Mouse (Mus musculus) G1E (cell line): Measurements from ENCODE around the gene Cdk17. TPM values are rescaled to one million over a fixed set of nuclear protein-coding genes. Genes with fewer than 3 reads are reported as not detected.
A peak's percentile ranks its signal among the peaks of the same experiment; 100 is the strongest.
"Not testable (repeated sequence)": the region's sequence is repeated elsewhere in the genome, so short reads cannot be mapped to it uniquely, and the experiment has no call there.

Source experiments
- ATAC-seq: 2 replicates; pipeline ENCODE4 v1.8.0; 2016; ENCODE audit warnings: mild to moderate bottlenecking; ENCODE audit not compliant: insufficient number of reproducible peaks, poor library complexity, low FRiP score, severe bottlenecking; ENCODE audit errors: extremely low read depth
- DNase-seq: peaks from one replicate; pipeline ENCODE4 v3.0.0; 2012; ENCODE audit warnings: low spot score
- H3K27me3 ChIP-seq: 2 replicates; pipeline ENCODE4 v1.6.1; 2012; ENCODE audit warnings: mild to moderate bottlenecking, low read length, inconsistent platforms; ENCODE audit not compliant: insufficient read depth
- H3K36me3 ChIP-seq: replicated peaks from 2 replicates; pipeline ENCODE3; 2012; ENCODE audit warnings: mild to moderate bottlenecking, inconsistent platforms
- H3K4me1 ChIP-seq: 2 replicates; pipeline ENCODE4 v1.6.1; 2012; ENCODE audit warnings: low read depth, low read length, inconsistent platforms, mixed read lengths; ENCODE audit not compliant: insufficient read depth
- H3K4me3 ChIP-seq: 2 replicates; pipeline ENCODE4 v1.5.1; 2012; ENCODE audit warnings: low read depth, mild to moderate bottlenecking, inconsistent platforms, low read length, moderate library complexity, mixed read lengths
- H3K9me3 ChIP-seq: replicated peaks from 2 replicates; pipeline ENCODE4 v1.6.1; 2012; ENCODE audit warnings: inconsistent platforms
- CTCF ChIP-seq: IDR thresholded peaks from 2 replicates; pipeline ENCODE4 v1.5.1; 2012; ENCODE audit warnings: low read depth, low read length, inconsistent platforms, mixed read lengths
- GATA1 ChIP-seq: IDR thresholded peaks from 2 replicates; pipeline ENCODE4 v1.6.1; 2012; ENCODE audit warnings: borderline replicate concordance, low read length, inconsistent platforms, mixed read lengths
- GATA2 ChIP-seq: IDR thresholded peaks from 2 replicates; pipeline ENCODE4 v1.6.1; 2012; ENCODE audit warnings: low read depth, low read length, inconsistent platforms, borderline replicate concordance
- POLR2AphosphoS5 ChIP-seq: IDR thresholded peaks from 2 replicates; pipeline ENCODE4 v1.6.1; 2012; ENCODE audit warnings: low read depth, low read length, inconsistent platforms; ENCODE audit not compliant: insufficient replicate concordance
- TAL1 ChIP-seq: conservative IDR thresholded peaks from 2 replicates; pipeline ENCODE4 v1.6.1; 2012; ENCODE audit warnings: low read depth, low read length, inconsistent platforms, mixed read lengths
- polyA plus RNA-seq: library from polyadenylated mRNA; stranded (reverse); fragments of >175 nt; gene quantifications from 2 replicates; pipeline ENCODE4 v1.2.3, GENCODE M21; 2012
- total RNA-seq, 2 experiments: library from RNA; stranded (forward) in 1 of 2; stranded (reverse) in 1 of 2; fragments of 200-1000 nt in 1 of 2; fragments of >200 nt in 1 of 2; fragmentation: Nextera tagmentation in 1 of 2; gene quantifications; 2 replicates each; pipeline ENCODE4 v1.2.3; 2014 to 2017

Cdk17 gene
- total and polyA plus RNA-seq, 3 experiments: 6.5 to 123 (median 95.6) TPM

DNA sequence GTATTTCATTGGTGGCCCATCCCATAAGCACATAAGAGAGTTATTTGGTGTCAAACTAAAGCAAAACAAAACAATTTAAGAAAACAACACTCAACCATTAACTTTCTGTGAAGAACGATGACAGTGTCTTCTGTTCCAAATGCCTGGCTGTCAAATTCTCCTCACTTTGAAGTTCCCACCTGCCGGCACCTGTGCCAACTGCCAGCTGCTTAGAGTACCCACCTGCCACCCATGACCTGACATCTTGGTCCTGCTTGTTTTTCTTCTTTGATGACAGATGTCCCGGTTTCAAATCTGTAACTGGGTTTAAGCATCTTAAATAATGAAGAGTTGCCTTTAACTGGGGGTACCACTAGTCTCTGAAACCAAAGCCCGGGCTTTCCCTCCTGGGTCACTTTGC lies 14.1 kb upstream of the Cdk17 start:
- no peak for TF ChIP-seq GATA2
- no peak for TF ChIP-seq CTCF
- no peak for TF ChIP-seq TAL1
- DNase-seq (no peak), ATAC-seq (no peak)
- Histone ChIP-seq H3K36me3 (peaks cover 2% of the 10 kb centered on the region), H3K27me3 (no peaks in the 10 kb centered on the region), H3K9me3 (peaks cover 19% of the 10 kb centered on the region), H3K4me3 (no peak overlapping the region), H3K4me1 (peaks cover 26% of the 10 kb centered on the region)

- no peak for ATAC-seq
- no peak for TF ChIP-seq TAL1
- no peak for TF ChIP-seq CTCF
- TF ChIP-seq POLR2AphosphoS5: no peak
- H3K36me3 ChIP-seq: no peaks in the 10 kb centered on the region
- H3K4me3 ChIP-seq: no peak overlapping the region
- H3K4me1 ChIP-seq: peaks cover 21% of the 10 kb centered on the region
- peaks cover 17% of the 10 kb centered on the region for H3K9me3 ChIP-seq
- no peak for DNase-seq
- no peaks in the 10 kb centered on the region for H3K27me3 ChIP-seq
Measured at GRCm38 (mm10) chr10:93147691-93148090, 13.0 kb upstream of the Cdk17 start.

DNA sequence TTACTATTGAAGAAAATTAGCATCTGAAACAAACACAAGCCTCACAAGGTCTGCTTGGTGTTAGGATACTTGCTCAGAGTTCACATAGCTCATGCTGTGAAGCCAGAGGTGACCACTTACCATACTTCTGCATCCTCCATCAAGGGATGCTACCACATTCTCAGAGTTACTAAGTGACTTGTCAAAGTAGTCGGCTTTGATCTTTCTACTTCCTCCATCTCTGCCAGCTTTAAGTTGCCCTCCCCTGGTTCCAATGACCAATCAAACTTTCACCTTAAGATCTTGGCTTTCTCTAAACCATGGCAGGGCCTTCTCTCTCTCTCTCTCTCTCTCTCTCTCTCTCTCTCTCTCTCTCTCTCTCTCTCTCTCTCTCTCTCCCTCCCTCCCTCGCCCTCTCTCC lies 11.1 kb upstream of the Cdk17 start:
- H3K9me3 ChIP-seq: peaks cover 17% of the 10 kb centered on the region
- DNase-seq: no peak
- no peak for ATAC-seq
- no peaks in the 10 kb centered on the region for H3K27me3 ChIP-seq
- H3K36me3 ChIP-seq: no peaks in the 10 kb centered on the region
- TF ChIP-seq CTCF: no peak
- no peak for TF ChIP-seq GATA2
- H3K4me3 ChIP-seq: no peak overlapping the region
- peaks cover 14% of the 10 kb centered on the region for H3K4me1 ChIP-seq

DNA sequence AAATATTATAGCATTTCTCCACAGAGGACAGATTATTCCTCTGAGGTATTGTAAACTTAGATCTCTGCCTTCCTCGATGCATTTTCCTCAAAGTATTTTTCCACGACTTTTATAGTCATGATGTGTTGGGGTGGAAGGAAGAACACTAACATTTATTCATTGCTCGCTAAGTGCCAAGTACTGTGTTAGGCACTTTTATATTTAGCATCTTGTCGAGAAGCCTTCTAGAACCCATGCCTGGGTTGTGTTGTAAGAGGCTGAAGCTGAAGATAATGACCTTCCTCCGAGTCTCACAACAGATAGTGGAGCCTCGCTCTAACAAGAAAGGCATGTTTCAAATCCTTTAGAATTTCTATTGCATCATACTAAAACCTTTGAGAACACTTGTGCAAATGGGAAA lies 8.9 kb upstream of the Cdk17 start:
- Histone ChIP-seq H3K4me1 (peaks cover 10% of the 10 kb centered on the region; the same call in 1 of the 2 replicates), H3K9me3 (peaks cover 17% of the 10 kb centered on the region), H3K27me3 (no peaks in the 10 kb centered on the region), H3K36me3 (no peaks in the 10 kb centered on the region), H3K4me3 (no peak overlapping the region)
- ATAC-seq (no peak), DNase-seq (no peak)
- TF ChIP-seq CTCF (no peak), TAL1 (no peak), POLR2AphosphoS5 (no peak), GATA1 (no peak), GATA2 (no peak)

DNA sequence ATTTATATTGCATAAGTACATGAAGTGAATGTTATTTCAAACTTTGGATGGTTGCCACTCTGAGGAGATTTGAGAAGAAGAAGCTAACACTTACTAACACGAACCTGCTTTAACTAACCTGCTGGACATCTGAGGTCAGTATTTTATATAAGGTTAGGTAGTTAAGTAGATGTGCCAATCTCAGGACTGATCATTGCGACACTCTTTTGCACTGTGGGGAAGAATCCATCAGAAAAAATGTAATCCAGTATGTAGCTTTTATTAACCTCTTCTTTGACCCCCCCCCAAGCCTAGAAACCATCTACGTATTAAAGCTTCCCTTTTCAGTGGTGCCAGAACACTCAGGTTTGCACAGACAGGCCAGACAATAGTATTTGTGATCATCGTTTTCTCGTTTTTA lies 8.0 kb upstream of the Cdk17 start:
- Histone ChIP-seq H3K27me3 (no peaks in the 10 kb centered on the region), H3K9me3 (peaks cover 14% of the 10 kb centered on the region), H3K36me3 (no peaks in the 10 kb centered on the region), H3K4me1 (peaks cover 16% of the 10 kb centered on the region; the same call in 1 of the 2 replicates), H3K4me3 (no peak overlapping the region)
- ATAC-seq: no peak
- no peak for TF ChIP-seq POLR2AphosphoS5
- TF ChIP-seq CTCF: no peak
- TF ChIP-seq GATA2: no peak
- TF ChIP-seq GATA1: no peak
- TF ChIP-seq TAL1: no peak
- no peak for DNase-seq

DNA sequence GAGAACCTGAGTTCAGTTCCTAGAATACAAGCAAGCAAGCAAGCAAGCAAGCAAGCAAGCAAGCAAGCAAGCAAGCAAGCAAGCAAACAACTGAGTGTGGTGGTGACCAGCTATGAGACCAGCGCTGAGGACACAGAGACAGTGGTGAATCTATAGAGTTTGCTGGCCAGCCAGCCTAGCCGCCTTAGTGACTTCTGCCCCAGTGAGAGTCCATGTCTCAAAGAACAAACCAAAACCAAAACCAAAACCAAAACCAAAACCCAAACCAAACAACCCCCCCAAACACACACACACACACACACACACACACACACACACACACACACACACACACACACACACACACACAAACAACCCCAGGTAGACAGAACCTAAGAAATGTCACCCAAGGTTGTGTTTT lies 7.3 kb upstream of the Cdk17 start:
- H3K4me1 ChIP-seq: peaks cover 16% of the 10 kb centered on the region; the same call in 1 of the 2 replicates
- not testable (repeated sequence) for DNase-seq, ATAC-seq, H3K4me3 ChIP-seq, H3K36me3 ChIP-seq, H3K27me3 ChIP-seq
- H3K9me3 ChIP-seq: peaks cover 14% of the 10 kb centered on the region

GRCm38 (mm10) chr10:93159651-93160496 lies 801 bp upstream of the Cdk17 start:
- Histone ChIP-seq H3K4me1 (peaks cover 39% of the 10 kb centered on the region), H3K4me3 (peak overlapping the region; percentile 91), H3K36me3 (peaks cover 2% of the 10 kb centered on the region), H3K27me3 (no peaks in the 10 kb centered on the region), H3K9me3 (no peaks in the 10 kb centered on the region)
- TF ChIP-seq GATA2 (no peak), POLR2AphosphoS5 (no peak), CTCF (no peak), TAL1 (no peak), GATA1 (no peak)
- DNase-seq: no peak
- ATAC-seq: no peak
